Mouse (Mus musculus): Measurements from ENCODE around the gene Slc25a28. TPM values are rescaled to one million over a fixed set of nuclear protein-coding genes. Genes with fewer than 3 reads are reported as not detected.

Slc25a28 gene
- polyA plus RNA-seq, 1 experiment from 2014 or later, result 14.1 TPM

GRCm38 (mm10) chr19:43627345-43627744 is 47.3 kb downstream of the Slc25a28 start:
- Histone ChIP-seq H3K9ac (ENCODE audit: low read depth, low read length) (no peak overlapping the region), H3K36me3 (ENCODE audit: control insufficient read depth, insufficient read depth, low read length) (no peaks in the 10 kb centered on the region), H3K27ac (ENCODE audit: low read length) (no peak overlapping the region), H3K9me3 (replicated peaks; ENCODE audit: control insufficient read depth, low read length, poor library complexity, severe bottlenecking) (no peaks in the 10 kb centered on the region), H3K27me3 (ENCODE audit: control insufficient read depth, insufficient read depth, low read depth, low read length) (peaks cover 6% of the 10 kb centered on the region), H3K4me2 (ENCODE audit: low read length) (no peak overlapping the region), H3K4me1 (ENCODE audit: control insufficient read depth, insufficient read depth, low read length) (no peaks in the 10 kb centered on the region), H3K4me3 (ENCODE audit: low read depth, low read length) (no peak overlapping the region)
- no peak for ATAC-seq
- 92% methylated on average over 3 of the region's 3 CpGs for WGBS

- no peak overlapping the region for H3K4me2 ChIP-seq (ENCODE audit: low read length)
- no peaks in the 10 kb centered on the region for H3K4me1 ChIP-seq (ENCODE audit: control insufficient read depth, insufficient read depth, low read length)
- H3K27ac ChIP-seq (ENCODE audit: low read length), result no peak overlapping the region
- no peak for ATAC-seq
- H3K4me3 ChIP-seq (ENCODE audit: low read depth, low read length), result no peak overlapping the region
- H3K27me3 ChIP-seq (ENCODE audit: control insufficient read depth, insufficient read depth, low read depth, low read length), result peaks cover 16% of the 10 kb centered on the region
- WGBS, result 37% methylated on average over 3 of the region's 3 CpGs
- no peaks in the 10 kb centered on the region for H3K36me3 ChIP-seq (ENCODE audit: control insufficient read depth, insufficient read depth, low read length)
- H3K9ac ChIP-seq (ENCODE audit: low read depth, low read length), result no peak overlapping the region
- no peaks in the 10 kb centered on the region for H3K9me3 ChIP-seq (replicated peaks; ENCODE audit: control insufficient read depth, low read length, poor library complexity, severe bottlenecking)
These were observed 48.5 kb downstream of the Slc25a28 start for GRCm38 (mm10) chr19:43626160-43626559.

- ATAC-seq, result no peak
- no peak overlapping the region for H3K9ac ChIP-seq (ENCODE audit: low read depth, low read length)
- no peaks in the 10 kb centered on the region for H3K36me3 ChIP-seq (ENCODE audit: control insufficient read depth, insufficient read depth, low read length)
- peaks cover 36% of the 10 kb centered on the region for H3K27me3 ChIP-seq (ENCODE audit: control insufficient read depth, insufficient read depth, low read depth, low read length)
- no peak overlapping the region for H3K27ac ChIP-seq (ENCODE audit: low read length)
- H3K4me1 ChIP-seq (ENCODE audit: control insufficient read depth, insufficient read depth, low read length), result no peaks in the 10 kb centered on the region
- no peak overlapping the region for H3K4me3 ChIP-seq (ENCODE audit: low read depth, low read length)
- H3K4me2 ChIP-seq (ENCODE audit: low read length), result no peak overlapping the region
- no peaks in the 10 kb centered on the region for H3K9me3 ChIP-seq (replicated peaks; ENCODE audit: control insufficient read depth, low read length, poor library complexity, severe bottlenecking)
- 33% methylated on average over 4 of the region's 4 CpGs for WGBS
These were observed 50.8 kb downstream of the Slc25a28 start for GRCm38 (mm10) chr19:43623913-43624312.

GRCm38 (mm10) chr19:43619916-43620479 is 54.7 kb downstream of the Slc25a28 start:
- Histone ChIP-seq H3K9me3 (replicated peaks; ENCODE audit: control insufficient read depth, low read length, poor library complexity, severe bottlenecking) (no peaks in the 10 kb centered on the region), H3K27ac (ENCODE audit: low read length) (no peak overlapping the region), H3K36me3 (ENCODE audit: control insufficient read depth, insufficient read depth, low read length) (no peaks in the 10 kb centered on the region), H3K4me1 (ENCODE audit: control insufficient read depth, insufficient read depth, low read length) (peaks cover 4% of the 10 kb centered on the region; the same call in 1 of the 2 replicates), H3K4me2 (ENCODE audit: low read length) (no peak overlapping the region), H3K9ac (ENCODE audit: low read depth, low read length) (no peak overlapping the region), H3K4me3 (ENCODE audit: low read depth, low read length) (no peak overlapping the region), H3K27me3 (ENCODE audit: control insufficient read depth, insufficient read depth, low read depth, low read length) (peaks cover 61% of the 10 kb centered on the region)
- 5% methylated on average over 18 of the region's 18 CpGs for WGBS
- no peak for ATAC-seq

- H3K36me3 ChIP-seq (ENCODE audit: control insufficient read depth, insufficient read depth, low read length), result no peaks in the 10 kb centered on the region
- no peak overlapping the region for H3K4me2 ChIP-seq (ENCODE audit: low read length)
- H3K4me1 ChIP-seq (ENCODE audit: control insufficient read depth, insufficient read depth, low read length), result peaks cover 7% of the 10 kb centered on the region; the same call in 1 of the 2 replicates
- H3K9ac ChIP-seq (ENCODE audit: low read depth, low read length), result no peak overlapping the region
- 13% methylated on average over 5 of the region's 5 CpGs for WGBS
- H3K4me3 ChIP-seq (ENCODE audit: low read depth, low read length), result no peak overlapping the region
- peaks cover 61% of the 10 kb centered on the region for H3K27me3 ChIP-seq (ENCODE audit: control insufficient read depth, insufficient read depth, low read depth, low read length)
- ATAC-seq, result no peak
- H3K9me3 ChIP-seq (replicated peaks; ENCODE audit: control insufficient read depth, low read length, poor library complexity, severe bottlenecking), result no peaks in the 10 kb centered on the region
- no peak overlapping the region for H3K27ac ChIP-seq (ENCODE audit: low read length)
These were observed 56.1 kb downstream of the Slc25a28 start for GRCm38 (mm10) chr19:43618505-43619030.

DNA sequence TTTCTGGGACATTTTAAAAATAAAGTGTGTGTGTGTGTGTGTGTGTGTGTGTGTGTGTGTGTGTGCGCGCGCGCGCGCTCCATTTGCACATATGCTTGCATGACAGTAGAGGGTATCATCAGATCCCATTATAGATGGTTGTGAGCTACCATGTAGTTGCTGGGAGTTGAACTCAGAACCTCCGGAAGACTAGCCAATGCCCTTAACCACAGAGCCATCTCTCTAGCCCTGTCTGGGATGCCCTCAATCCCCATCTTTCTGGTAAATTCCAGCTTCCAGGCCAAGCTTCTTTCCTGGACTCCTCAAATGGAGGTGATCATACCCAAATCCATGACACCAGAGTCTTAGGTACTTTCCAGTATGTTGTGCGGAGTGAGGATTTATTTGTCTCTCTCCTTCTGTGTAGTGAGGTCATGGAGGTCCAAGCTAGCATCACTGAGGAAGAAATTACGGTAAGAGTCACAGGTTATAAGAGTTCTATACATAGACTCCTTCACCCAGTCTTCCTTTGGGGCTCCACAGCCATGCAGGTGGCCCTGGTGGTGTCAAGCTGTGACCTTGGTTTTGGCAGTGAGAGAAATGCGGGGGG is 56.8 kb downstream of the Slc25a28 start:
- H3K9ac ChIP-seq (ENCODE audit: low read depth, low read length), result no peak overlapping the region
- peaks cover 59% of the 10 kb centered on the region for H3K27me3 ChIP-seq (ENCODE audit: control insufficient read depth, insufficient read depth, low read depth, low read length)
- H3K9me3 ChIP-seq (replicated peaks; ENCODE audit: control insufficient read depth, low read length, poor library complexity, severe bottlenecking), result no peaks in the 10 kb centered on the region
- H3K4me1 ChIP-seq (ENCODE audit: control insufficient read depth, insufficient read depth, low read length), result peaks cover 7% of the 10 kb centered on the region; the same call in 1 of the 2 replicates
- H3K27ac ChIP-seq (ENCODE audit: low read length), result no peak overlapping the region
- no peak overlapping the region for H3K4me3 ChIP-seq (ENCODE audit: low read depth, low read length)
- WGBS, result 43% methylated on average over 10 of the region's 10 CpGs
- no peak overlapping the region for H3K4me2 ChIP-seq (ENCODE audit: low read length)
- H3K36me3 ChIP-seq (ENCODE audit: control insufficient read depth, insufficient read depth, low read length), result no peaks in the 10 kb centered on the region
- ATAC-seq, result no peak

DNA sequence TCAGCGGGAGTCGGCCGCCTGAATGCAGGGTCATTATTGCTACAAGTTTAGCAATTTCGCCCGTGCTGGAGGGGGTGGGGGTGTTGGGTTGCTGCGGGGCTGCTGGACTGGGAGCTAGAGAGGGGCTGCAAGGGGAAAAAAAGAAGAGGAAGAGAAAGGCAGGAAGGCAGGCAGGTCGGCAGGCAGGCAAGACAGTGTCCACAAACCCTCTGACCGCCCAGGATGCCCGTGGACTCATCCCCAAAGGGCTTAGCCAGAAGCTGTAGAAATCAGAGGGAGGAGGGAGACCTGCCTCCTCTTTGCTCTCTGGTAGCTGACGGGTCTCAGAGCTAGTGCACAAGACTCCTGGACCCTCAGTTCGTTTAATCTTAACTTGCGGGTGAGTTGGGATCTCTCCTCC is 57.8 kb downstream of the Slc25a28 start:
- Histone ChIP-seq H3K4me3 (ENCODE audit: low read depth, low read length) (peak overlapping the region; percentile 27; the same call in 1 of the 2 replicates), H3K27ac (ENCODE audit: low read length) (no peak overlapping the region), H3K27me3 (ENCODE audit: control insufficient read depth, insufficient read depth, low read depth, low read length) (peaks cover 55% of the 10 kb centered on the region), H3K4me2 (ENCODE audit: low read length) (peak overlapping the region; percentile 47), H3K9me3 (replicated peaks; ENCODE audit: control insufficient read depth, low read length, poor library complexity, severe bottlenecking) (no peaks in the 10 kb centered on the region), H3K36me3 (ENCODE audit: control insufficient read depth, insufficient read depth, low read length) (no peaks in the 10 kb centered on the region), H3K9ac (ENCODE audit: low read depth, low read length) (no peak overlapping the region), H3K4me1 (ENCODE audit: control insufficient read depth, insufficient read depth, low read length) (peaks cover 7% of the 10 kb centered on the region; the same call in 1 of the 2 replicates)
- WGBS, result 0% methylated on average over 12 of the region's 12 CpGs
- 0 out of 2 replicates have a peak, but pooled peaks have one; percentile 13 for ATAC-seq

- Histone ChIP-seq H3K9ac (ENCODE audit: low read depth, low read length) (peak overlapping the region; percentile 41; the same call in 1 of the 2 replicates), H3K27ac (ENCODE audit: low read length) (no peak overlapping the region)
- ATAC-seq, result peak; percentile 71; the same call in 1 of the 2 replicates
These were observed 58.2 kb downstream of the Slc25a28 start for GRCm38 (mm10) chr19:43616415-43616861.

More at GRCm38 (mm10) chr19:43616415-43616861, 58.2 kb downstream of the Slc25a28 start:
- peak overlapping the region; percentile 27 for H3K4me3 ChIP-seq (ENCODE audit: low read depth, low read length)
- WGBS, result under 1% methylated on average over 35 of the region's 35 CpGs
- peak overlapping the region; percentile 47 for H3K4me2 ChIP-seq (ENCODE audit: low read length)
- H3K36me3 ChIP-seq (ENCODE audit: control insufficient read depth, insufficient read depth, low read length), result no peaks in the 10 kb centered on the region
- H3K4me1 ChIP-seq (ENCODE audit: control insufficient read depth, insufficient read depth, low read length), result peaks cover 7% of the 10 kb centered on the region; the same call in 1 of the 2 replicates
- peaks cover 55% of the 10 kb centered on the region for H3K27me3 ChIP-seq (ENCODE audit: control insufficient read depth, insufficient read depth, low read depth, low read length)
- no peaks in the 10 kb centered on the region for H3K9me3 ChIP-seq (replicated peaks; ENCODE audit: control insufficient read depth, low read length, poor library complexity, severe bottlenecking)

Data from midbrain, embryonic 16.5 days (tissue).